Mouse (Mus musculus) erythroblast, embryonic 14.5 days (primary cell): ENCODE measurements around the gene Ctsz.

Experiments
- GATA1 ChIP-seq: IDR thresholded peaks from 2 replicates; pipeline ENCODE4 v1.6.1; 2012; ENCODE audit warnings: low read length, inconsistent platforms, mixed read lengths
- TAL1 ChIP-seq: IDR thresholded peaks from 3 replicates; pipeline ENCODE4 v1.6.1; 2012; ENCODE audit warnings: low read length, inconsistent platforms, mixed read lengths

DNA sequence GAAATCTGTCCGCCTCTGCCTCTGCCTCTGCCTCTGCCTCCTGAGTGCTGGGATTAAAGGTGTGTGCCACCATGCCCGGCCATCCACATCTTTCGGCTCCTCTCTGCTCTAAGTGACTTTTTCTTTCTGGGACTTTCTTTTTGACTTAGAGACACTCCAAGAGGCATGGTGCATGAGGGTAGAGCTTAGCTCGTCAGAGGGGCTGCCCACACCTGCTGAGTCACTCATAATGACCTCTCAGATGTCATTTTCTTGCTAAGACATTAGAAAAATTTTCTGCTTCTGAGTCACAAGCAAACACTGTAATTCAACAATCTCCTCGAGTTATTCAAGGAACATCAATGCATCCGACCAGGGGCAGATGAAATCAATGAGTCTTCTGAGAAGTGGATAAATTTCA lies 6.2 kb upstream of the Ctsz start:
- TF ChIP-seq TAL1, result no peak
- no peak for TF ChIP-seq GATA1
